Mouse (Mus musculus): ENCODE results near the gene Patl1. TPM values are rescaled to one million over a fixed set of nuclear protein-coding genes. Genes with fewer than 3 reads are reported as not detected.

The Patl1 gene
- polyA plus RNA-seq, 1 experiment: 8.2 TPM

GRCm38 (mm10) chr19:11987841-11988240 is 75.6 kb downstream of the Patl1 start:
- H3K27ac ChIP-seq (ENCODE audit: control insufficient read depth, insufficient read depth, low read depth, low read length): no peak overlapping the region
- H3K4me3 ChIP-seq (ENCODE audit: control insufficient read depth, low read depth, low read length): no peak overlapping the region
- H3K36me3 ChIP-seq (ENCODE audit: control insufficient read depth, insufficient read depth, low read length): peaks cover 8% of the 10 kb centered on the region
- no peaks in the 10 kb centered on the region for H3K4me1 ChIP-seq (ENCODE audit: control insufficient read depth, insufficient read depth, low read length)
- no peaks in the 10 kb centered on the region for H3K27me3 ChIP-seq (ENCODE audit: control insufficient read depth, insufficient read depth, low read length)
- TF ChIP-seq POLR2A (IDR thresholded peaks at IDR 0.05; ENCODE audit: control insufficient read depth, low read depth, low read length) (no peak), CTCF (IDR thresholded peaks at IDR 0.05; ENCODE audit: control insufficient read depth, insufficient read depth, insufficient replicate concordance, low read depth, low read length) (no peak)

GRCm38 (mm10) chr19:11989334-11989733 is 77.1 kb downstream of the Patl1 start:
- Histone ChIP-seq H3K27ac (ENCODE audit: control insufficient read depth, insufficient read depth, low read depth, low read length) (no peak overlapping the region), H3K4me3 (ENCODE audit: control insufficient read depth, low read depth, low read length) (no peak overlapping the region), H3K4me1 (ENCODE audit: control insufficient read depth, insufficient read depth, low read length) (no peaks in the 10 kb centered on the region), H3K27me3 (ENCODE audit: control insufficient read depth, insufficient read depth, low read length) (no peaks in the 10 kb centered on the region), H3K36me3 (ENCODE audit: control insufficient read depth, insufficient read depth, low read length) (peaks cover 6% of the 10 kb centered on the region)
- TF ChIP-seq CTCF (IDR thresholded peaks at IDR 0.05; ENCODE audit: control insufficient read depth, insufficient read depth, insufficient replicate concordance, low read depth, low read length): no peak
- no peak for TF ChIP-seq POLR2A (IDR thresholded peaks at IDR 0.05; ENCODE audit: control insufficient read depth, low read depth, low read length)

GRCm38 (mm10) chr19:11992034-11992433 is 79.8 kb downstream of the Patl1 start:
- H3K4me1 ChIP-seq (ENCODE audit: control insufficient read depth, insufficient read depth, low read length): no peaks in the 10 kb centered on the region
- H3K27ac ChIP-seq (ENCODE audit: control insufficient read depth, insufficient read depth, low read depth, low read length): no peak overlapping the region
- no peak for TF ChIP-seq CTCF (IDR thresholded peaks at IDR 0.05; ENCODE audit: control insufficient read depth, insufficient read depth, insufficient replicate concordance, low read depth, low read length)
- TF ChIP-seq POLR2A (IDR thresholded peaks at IDR 0.05; ENCODE audit: control insufficient read depth, low read depth, low read length): no peak
- no peak overlapping the region for H3K4me3 ChIP-seq (ENCODE audit: control insufficient read depth, low read depth, low read length)
- peaks cover 4% of the 10 kb centered on the region for H3K36me3 ChIP-seq (ENCODE audit: control insufficient read depth, insufficient read depth, low read length)
- H3K27me3 ChIP-seq (ENCODE audit: control insufficient read depth, insufficient read depth, low read length): no peaks in the 10 kb centered on the region

GRCm38 (mm10) chr19:11992441-11993029 is 80.3 kb downstream of the Patl1 start:
- H3K27ac ChIP-seq (ENCODE audit: control insufficient read depth, insufficient read depth, low read depth, low read length): no peak overlapping the region
- no peak overlapping the region for H3K4me3 ChIP-seq (ENCODE audit: control insufficient read depth, low read depth, low read length)
- H3K36me3 ChIP-seq (ENCODE audit: control insufficient read depth, insufficient read depth, low read length): peaks cover 4% of the 10 kb centered on the region
- no peaks in the 10 kb centered on the region for H3K4me1 ChIP-seq (ENCODE audit: control insufficient read depth, insufficient read depth, low read length)
- H3K27me3 ChIP-seq (ENCODE audit: control insufficient read depth, insufficient read depth, low read length): no peaks in the 10 kb centered on the region
- no peak for TF ChIP-seq CTCF (IDR thresholded peaks at IDR 0.05; ENCODE audit: control insufficient read depth, insufficient read depth, insufficient replicate concordance, low read depth, low read length)
- TF ChIP-seq POLR2A (IDR thresholded peaks at IDR 0.05; ENCODE audit: control insufficient read depth, low read depth, low read length): no peak

Other genes with a start within 250 kb of the Patl1 start
- not detected in 2 replicates for gene Oosp1, start 221.2 kb upstream of the Patl1 start, polyA plus RNA-seq (2012; rRNA removed)
- not detected in 2 replicates for gene Oosp3, start 215.3 kb upstream of the Patl1 start, polyA plus RNA-seq (2012; rRNA removed)
- gene Gif, start 164.8 kb upstream of the Patl1 start, polyA plus RNA-seq (2012; rRNA removed): 0.82 and 0.90 TPM in 2 replicates
- 19.5 and 20.4 TPM in 2 replicates for gene Mrpl16, start 142.0 kb upstream of the Patl1 start, polyA plus RNA-seq (2012; rRNA removed)
- gene Stx3, start 93.0 kb upstream of the Patl1 start, polyA plus RNA-seq (2012; rRNA removed): 0.61 and 0.87 TPM in 2 replicates
- not detected in 2 replicates for gene Olfr1417, start 73.2 kb upstream of the Patl1 start, polyA plus RNA-seq (2012; rRNA removed)
- not detected in 2 replicates for gene Olfr1418, start 51.3 kb upstream of the Patl1 start, polyA plus RNA-seq (2012; rRNA removed)
- 0.05 and 0.06 TPM in 2 replicates for gene Olfr1419, start 37.3 kb upstream of the Patl1 start, polyA plus RNA-seq (2012; rRNA removed)
- not detected in 2 replicates for gene Olfr1420, start 25.8 kb upstream of the Patl1 start, polyA plus RNA-seq (2012; rRNA removed)
- gene Osbp, start 53.5 kb downstream of the Patl1 start, polyA plus RNA-seq (2012; rRNA removed): 23.0 and 24.4 TPM in 2 replicates
- not detected in 2 replicates for gene Olfr1423, start 128.9 kb downstream of the Patl1 start, polyA plus RNA-seq (2012; rRNA removed)
- gene Olfr1424, start 150.3 kb downstream of the Patl1 start, polyA plus RNA-seq (2012; rRNA removed): 0.12 TPM in 1 of 2 replicates, not detected in the other
- not detected in 2 replicates for gene Olfr1425, start 165.3 kb downstream of the Patl1 start, polyA plus RNA-seq (2012; rRNA removed)
- gene Olfr1426, start 179.6 kb downstream of the Patl1 start, polyA plus RNA-seq (2012; rRNA removed): not detected in 2 replicates
- not detected in 2 replicates for gene Olfr1427, start 190.9 kb downstream of the Patl1 start, polyA plus RNA-seq (2012; rRNA removed)
- gene Olfr1428, start 203.5 kb downstream of the Patl1 start, polyA plus RNA-seq (2012; rRNA removed): 0.09 TPM in 1 of 2 replicates, not detected in the other
- gene Olfr76, start 210.8 kb downstream of the Patl1 start, polyA plus RNA-seq (2012; rRNA removed): 0.10 and 0.16 TPM in 2 replicates